Mouse (Mus musculus): ENCODE data around the gene Hoxd12.

Hoxd12 gene

DNA sequence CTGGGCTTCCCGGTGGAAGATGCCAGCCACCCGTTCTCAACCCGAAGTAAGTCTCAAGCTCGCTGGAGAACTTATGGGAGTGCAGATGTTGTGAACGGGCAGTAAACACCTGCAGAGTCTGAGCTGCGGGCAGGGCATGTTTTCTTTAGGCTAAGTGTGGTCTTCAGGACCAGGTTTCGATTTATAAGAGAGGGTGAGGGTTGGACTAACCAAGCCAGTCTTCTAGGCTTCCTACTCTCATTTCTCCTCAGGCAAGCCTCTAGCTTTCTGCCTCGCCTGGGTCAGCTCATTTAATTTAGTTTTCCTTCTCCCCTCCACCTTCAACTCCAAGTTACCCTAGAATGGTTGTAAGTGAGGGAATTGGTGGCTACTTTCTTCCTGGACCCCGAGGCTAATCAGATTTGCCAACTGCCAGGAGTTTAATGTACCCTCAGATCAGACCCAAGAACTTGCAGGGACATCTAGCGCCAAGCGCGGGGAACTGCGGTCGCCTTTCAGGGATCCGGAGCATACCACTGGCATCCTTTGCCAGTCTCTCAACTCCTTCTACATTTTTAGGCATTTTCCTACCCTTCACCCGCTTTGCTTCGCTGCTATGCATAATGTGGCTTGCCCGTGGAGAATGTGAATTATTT is 11.4 kb upstream of the Hoxd12 start:
- DNase-seq (ENCODE audit: low spot score in 2 of 2): no peak

DNA sequence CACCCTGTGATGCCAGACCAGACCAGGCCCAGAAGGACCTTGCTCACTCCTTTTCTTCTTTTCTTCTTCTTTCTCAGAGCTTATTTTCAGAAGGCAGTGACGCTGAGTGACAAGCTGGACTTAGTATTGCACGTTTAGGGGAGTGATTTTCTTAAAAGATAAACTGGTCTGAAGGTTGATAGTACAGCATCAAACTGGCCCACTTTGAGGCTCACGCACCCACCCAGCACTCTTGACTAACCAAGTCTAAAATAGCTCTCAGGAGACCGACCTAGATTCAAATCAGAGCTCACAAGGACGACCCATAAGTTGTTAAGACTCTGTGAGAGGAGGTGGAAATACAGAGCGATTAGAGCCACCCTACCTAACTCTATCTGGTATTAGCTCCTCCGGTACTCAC is 8.4 kb upstream of the Hoxd12 start:
- no peak for DNase-seq (ENCODE audit: low spot score in 2 of 2)

DNA sequence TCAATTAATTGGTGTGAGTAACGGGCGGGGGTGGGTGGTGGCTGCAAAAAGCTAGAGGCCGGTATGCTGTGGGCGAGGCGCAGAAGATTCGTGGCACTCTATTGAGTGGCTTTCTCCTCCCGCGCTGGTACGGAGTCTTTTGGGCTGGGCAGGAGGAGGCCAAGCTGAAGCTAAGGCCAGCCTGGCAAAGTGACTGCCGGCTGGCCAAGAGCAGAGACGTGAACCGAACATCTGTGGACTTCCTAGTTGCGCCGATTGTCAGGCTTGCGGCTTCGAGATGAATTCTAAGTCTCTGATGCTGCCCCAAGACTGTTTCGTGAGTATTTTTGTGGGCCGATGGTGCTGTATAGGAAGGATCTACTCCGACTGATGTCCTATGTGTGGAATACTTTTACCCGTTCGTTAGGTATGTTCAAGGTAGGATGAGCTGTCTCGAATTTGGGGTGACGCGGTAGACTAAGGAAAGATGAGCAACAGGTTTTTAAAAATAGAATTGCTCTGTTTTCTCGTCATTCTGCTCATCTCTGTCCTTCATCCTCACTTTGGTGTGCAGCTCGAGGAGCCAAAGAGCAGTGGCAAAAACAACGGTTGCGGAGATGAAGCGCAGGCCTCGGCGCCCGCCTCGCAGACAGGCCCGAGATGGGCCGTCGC is 7.5 kb upstream of the Hoxd12 start:
- DNase-seq (ENCODE audit: low spot score in 2 of 2): no peak

DNA sequence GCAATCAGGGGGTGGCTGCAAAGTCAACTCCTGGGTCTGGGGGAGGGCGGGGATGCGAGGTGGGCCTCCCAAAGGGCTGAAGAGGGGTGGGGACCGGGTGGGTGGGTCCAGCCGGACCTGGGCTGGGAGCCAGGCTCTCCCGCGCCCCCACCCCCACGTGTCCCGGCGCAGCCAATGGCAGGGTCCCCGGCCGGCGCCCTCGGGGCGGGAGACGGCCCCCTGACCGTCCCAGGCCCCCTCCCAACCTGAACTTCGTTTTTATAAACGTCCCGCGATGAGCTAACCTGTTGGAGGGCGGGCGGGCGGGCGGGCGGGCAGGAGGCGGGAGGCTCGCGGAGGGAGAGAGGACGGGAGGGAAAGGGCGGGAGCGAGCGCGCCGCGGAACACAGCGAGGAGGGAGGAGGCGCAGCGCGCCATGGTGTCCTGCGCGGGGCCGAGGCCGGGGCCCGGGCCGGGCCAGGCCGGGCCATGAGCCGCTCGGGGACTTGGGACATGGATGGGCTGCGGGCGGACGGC is 6.9 kb upstream of the Hoxd12 start, which contains the start of gene Hoxd13:
Gene Hoxd13, plus strand, starts transcription at position 469 of the 516 bp plus-strand sequence.
- no peak for DNase-seq (ENCODE audit: low spot score in 2 of 2)

DNA sequence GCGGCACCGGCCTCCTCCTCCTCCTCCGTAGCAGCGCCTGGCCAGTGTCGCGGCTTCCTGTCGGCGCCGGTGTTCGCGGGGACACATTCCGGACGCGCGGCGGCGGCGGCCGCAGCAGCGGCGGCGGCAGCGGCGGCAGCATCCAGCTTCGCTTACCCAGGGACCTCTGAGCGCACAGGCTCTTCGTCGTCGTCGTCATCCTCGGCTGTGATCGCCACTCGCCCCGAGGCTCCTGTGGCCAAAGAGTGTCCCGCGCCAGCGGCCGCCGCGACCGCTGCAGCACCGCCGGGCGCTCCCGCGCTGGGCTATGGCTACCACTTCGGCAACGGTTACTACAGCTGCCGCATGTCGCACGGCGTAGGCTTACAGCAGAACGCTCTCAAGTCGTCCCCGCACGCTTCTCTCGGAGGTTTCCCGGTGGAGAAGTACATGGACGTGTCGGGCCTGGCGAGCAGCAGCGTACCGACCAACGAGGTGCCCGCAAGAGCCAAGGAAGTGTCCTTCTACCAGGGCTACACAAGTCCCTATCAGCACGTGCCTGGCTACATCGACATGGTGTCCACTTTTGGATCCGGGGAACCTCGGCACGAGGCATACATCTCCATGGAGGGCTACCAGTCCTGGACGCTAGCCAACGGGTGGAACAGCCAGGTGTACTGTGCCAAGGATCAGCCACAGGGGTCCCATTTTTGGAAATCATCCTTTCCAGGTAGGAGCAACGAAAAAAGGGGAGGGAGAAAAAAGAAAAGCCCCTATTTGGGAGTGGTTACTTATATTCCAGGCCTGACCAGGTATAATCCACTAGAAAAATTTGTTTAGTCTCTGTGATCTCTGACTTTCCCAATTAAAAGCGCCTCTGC is 6.2 kb upstream of the Hoxd12 start:
- DNase-seq (ENCODE audit: low spot score in 2 of 2): no peak

DNA sequence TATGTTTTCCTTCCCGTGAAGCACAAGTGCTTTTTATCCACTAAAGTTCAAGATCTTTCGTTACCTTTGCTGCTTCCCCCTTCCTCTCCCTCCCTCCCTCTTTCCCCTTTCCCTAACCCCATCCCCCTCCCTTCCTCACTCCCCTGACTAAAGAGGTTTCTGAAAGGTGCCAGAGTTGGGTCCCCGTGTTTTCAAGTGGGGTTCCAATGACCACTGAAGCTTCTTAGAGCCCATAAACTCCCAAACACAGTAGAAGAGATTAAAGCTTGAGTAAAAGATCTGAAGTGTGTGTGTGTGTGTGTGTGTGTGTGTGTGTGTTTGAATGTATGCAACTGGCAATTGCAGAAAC is 5.6 kb upstream of the Hoxd12 start:
- DNase-seq (ENCODE audit: low spot score in 2 of 2): no peak

DNA sequence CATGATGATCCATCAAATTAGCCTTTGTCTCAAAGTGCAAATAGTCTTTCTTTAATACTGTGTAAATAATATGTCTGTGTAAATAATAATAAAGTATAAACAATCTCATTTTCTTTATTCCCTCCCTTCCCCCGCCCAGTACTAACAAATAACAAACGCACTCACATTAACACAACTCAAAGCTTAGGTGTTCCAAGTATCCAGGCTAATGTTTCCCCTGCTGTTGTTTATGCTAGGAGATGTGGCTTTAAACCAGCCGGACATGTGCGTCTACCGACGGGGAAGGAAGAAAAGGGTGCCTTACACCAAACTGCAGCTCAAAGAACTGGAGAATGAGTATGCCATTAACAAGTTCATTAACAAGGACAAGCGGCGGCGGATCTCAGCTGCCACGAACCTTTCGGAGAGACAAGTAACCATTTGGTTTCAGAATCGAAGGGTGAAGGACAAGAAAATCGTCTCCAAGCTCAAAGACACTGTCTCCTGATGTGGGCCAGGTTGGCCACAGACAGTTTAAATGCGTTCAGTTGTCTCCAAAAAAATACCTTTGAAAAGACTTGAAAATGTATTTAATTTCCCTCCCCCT is 5.1 kb upstream of the Hoxd12 start:
- no peak for DNase-seq (ENCODE audit: low spot score in 2 of 2)

DNA sequence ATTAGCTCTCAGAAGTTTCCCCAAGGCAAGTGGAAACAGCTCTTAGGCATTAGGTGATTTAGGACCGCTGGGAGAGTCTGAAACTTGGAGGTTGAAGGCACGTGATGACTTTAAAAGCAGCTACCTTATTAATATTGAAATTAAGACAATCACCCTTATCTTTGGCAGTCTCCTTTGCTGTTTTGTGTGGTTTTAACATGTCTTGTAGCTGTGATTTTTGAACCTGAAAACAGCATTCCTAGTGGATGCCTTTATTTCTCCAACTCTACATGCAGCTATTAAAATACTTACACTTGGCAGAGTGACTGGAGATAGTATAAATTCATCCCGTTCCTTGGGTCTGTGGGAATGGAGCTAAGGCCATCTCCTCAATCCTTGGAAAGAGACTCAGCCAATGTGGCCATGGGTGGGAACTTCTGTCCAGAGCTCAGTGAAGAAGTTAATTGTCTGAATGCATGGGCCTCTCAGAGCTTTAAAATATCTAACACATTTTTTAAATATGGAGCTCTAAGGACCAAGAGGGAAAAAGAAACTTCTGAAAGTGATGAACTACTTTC is 4.1 kb upstream of the Hoxd12 start:
- DNase-seq (ENCODE audit: low spot score in 2 of 2): no peak

DNA sequence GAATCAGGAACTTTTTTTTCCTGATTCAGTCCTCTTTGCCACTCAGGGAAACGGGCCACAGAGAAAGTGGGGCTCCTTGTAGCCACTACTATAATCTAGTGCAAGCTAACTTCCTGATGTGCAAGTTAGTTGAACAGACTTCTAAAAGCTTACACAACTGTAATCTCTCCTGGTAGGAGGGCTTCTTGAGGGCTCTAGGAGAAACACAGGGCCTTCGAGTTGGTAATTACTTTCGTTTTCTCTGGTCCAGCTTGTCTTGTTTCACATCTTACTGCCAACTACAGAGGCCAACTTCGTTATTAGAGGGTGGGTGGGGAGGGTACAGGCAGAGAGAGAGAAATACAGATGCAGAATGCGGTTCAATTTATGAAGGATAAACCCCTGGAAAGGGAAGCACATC is 3.0 kb upstream of the Hoxd12 start:
- no peak for DNase-seq (ENCODE audit: low spot score in 2 of 2)

DNA sequence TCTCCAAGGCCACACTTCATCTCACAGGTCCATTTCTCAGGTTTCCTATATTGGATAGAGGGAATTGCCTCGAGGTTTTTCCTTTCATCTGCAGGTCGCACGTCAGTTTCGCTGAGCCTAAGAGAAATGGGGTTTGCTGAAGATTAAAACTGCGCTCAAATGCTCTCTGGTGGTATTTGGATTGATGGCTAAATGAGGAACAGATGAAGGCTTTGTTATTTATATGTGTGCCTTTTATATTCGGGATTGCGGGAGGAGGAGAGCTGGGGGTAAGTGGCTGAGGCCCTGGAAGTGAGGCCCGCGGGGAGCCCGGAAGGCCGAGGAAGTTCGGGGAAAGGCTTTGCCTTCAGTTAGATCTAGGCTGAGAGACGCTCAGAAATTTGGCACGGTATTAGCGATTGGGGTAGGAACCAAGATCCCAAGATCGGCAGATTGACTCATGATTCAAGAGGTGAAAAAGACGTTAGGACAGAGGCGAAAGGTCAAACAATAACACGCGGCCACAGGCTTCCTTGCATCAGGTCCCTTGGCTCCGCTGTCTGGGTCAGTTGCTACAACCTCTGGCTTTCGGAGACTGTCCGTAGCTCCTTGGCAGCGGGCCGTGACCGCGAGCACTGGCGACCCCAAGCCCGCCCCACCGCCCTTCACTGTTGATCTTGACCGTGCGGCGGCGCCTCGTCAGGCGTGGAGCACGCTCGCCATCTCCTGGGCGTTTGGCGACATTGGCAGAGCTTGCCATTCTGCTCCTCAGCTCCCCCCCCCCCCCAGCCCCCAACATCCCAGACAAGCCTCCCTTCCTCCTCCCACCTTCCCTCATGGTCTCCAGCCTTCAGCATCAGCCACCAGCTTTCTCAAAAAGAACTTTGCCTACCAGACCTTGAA is 2.1 kb upstream of the Hoxd12 start:
- DNase-seq (ENCODE audit: low spot score in 2 of 2): peak; percentile 28 to 36

DNA sequence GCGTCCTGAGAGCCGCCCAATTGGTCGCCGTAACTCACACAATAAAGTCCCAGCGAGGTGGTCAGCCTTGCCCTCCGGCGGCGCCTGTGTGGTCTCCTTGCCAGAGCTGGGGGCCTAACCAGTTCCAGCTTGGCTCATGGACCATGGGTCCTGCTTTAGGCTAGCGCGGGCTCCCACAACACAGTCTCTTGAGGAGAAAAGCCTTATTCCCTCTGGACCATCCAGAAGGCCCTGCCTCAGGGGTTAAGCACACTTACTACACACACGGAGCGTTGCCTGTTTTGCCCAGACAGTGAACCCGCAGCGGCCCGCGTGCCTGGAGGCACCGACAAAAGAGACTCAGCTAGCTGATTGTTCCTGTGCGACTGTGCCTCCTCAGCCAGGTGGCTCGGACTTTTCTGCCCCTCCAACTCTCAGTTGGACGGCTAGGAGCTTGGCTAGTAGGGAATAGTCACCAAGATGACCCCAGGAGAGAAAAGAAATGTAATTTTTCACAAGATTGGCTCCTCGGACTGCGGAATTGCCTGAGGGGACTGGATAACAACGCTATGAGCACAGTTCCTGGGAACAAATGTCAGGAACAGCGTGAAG is 883 bp upstream of the Hoxd12 start:
- DNase-seq (ENCODE audit: low spot score in 2 of 2): no peak

DNA sequence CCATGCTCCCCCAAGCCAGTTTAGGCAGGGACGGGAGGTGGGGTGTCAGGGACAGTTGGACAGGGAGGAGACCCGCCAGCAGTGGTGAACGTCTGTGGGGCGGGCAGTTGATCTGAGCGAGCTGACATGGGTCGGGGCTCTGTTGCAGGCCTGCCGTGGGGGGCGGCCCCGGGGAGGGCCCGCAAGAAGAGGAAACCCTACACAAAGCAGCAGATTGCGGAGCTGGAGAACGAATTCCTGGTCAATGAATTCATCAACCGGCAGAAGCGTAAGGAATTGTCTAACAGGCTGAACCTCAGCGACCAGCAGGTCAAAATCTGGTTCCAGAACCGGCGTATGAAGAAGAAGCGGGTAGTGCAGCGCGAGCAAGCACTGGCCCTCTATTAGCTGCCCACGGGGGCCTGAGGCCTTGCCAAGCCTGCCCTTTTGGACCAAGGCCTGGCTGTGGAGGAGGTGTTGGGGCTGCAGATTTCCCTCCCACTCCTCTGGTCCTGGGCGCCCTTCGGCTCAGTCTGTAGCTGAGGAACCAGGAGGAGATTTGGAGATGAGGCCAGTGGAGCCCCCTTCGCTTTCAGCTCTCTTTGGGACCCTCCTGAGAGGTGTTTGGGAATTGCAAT is 961 bp downstream of the Hoxd12 start:
- no peak for DNase-seq (ENCODE audit: low spot score in 2 of 2)

DNA sequence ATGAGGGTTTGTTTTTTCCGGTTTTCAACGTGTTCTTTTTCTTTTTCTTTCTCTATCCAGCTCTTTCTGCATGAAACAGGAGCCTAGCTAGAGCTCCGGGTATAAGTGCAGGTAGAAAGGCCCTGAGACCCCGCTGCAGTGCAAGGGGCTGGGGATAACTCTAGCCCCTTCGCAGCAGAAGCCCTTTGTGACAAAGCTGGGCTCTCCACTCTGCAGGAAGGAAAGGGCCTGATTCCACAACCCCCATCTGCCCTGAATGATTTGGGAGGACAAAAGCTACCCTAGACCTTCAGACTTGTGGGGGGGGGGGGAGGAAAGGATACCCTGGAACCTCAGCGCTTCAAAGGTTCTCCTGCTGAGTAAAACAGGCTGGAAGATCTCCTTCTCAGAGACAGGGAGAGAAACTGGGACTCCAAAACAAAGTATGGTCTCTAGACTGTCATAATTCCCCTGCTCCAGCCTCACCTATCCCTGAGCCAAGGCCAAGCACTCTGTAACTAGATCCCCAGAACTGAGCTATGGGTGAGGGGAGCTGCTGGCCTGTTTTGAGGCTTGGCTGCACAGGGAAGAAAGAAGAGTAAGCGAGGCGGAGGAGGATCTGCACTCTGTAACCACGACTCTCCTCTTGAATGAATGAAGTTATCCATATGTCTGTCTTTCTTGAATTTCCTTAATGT is 1.7 kb downstream of the Hoxd12 start:
- DNase-seq (ENCODE audit: low spot score in 2 of 2): no peak

DNA sequence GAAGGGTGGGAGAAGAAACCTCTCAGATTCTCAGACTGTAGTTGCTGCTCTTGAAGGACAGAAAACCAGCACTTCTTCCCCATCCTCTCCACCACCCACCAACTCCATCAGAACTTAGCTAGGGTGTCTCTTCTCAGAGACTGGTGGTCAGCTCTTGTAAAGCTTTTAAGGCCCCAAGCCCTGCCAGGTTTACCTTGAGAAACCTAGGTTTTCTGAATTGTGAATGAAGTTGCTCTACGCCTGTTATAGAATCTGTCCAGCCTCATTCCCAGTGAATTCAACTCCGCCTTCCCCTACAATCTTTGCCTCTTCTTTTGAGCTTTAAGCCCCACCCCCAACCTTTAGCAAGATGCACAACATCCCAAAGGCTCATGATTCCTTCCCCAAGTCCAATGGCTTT is 2.3 kb downstream of the Hoxd12 start:
- DNase-seq (ENCODE audit: low spot score in 2 of 2): no peak

DNA sequence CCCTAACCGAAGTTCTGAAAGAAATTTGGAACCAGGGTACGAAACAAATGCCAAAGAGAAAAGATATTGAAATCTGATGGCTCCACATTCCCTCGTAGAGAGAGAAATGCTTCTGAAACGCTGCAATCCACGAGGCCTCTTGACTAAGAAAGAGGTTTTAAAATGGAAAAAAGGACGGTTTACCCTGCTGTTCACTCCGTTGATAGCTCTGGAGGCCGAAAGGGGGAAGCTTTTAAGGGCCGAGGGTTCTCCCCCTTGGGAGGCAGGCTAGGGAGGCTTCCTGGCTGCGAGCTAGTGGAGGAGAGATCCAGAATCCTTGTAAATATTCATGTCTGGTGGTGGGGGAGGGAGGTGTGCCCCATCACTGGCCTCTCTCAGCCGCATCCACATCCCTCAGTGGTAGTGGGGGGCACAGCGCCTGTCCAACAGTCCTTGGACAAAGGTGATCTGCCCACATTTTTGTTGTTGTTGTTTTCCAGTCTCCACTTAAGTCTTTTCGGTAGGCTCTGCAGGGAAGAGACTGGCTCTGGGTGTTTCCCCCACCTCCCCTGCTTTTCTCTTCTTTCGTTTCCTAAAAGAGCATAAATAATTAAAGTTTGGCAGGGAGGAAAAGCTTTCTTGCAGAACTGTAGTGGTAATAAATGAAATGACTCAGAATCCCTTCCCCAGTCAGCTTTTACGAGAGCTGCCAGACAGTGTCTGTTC is 4.2 kb downstream of the Hoxd12 start, which contains the start of gene Hoxd11:
Gene Hoxd11, plus strand, starts transcription at position 667 of the 705 bp plus-strand sequence.
- DNase-seq (ENCODE audit: low spot score in 2 of 2): no peak

DNA sequence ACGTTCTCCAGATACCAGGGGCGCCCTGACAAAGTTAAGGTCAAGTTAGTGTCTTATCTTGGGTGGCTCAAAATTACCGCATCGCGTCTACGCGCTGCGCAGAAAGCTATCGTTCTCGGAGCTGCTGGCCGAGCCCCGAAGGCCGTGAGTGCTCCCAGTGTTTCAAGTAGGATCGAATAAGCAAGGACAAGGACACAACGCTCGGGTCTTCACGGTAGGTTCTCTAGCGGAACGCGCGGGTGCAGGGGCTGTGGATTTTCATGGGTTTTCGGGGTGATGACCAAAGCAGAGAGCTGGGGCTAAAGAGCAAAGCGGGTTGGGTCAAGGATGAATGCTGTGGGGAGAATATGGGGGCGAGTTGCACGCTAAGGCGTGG is 4.8 kb downstream of the Hoxd12 start:
- no peak for DNase-seq (ENCODE audit: low spot score in 2 of 2)

DNA sequence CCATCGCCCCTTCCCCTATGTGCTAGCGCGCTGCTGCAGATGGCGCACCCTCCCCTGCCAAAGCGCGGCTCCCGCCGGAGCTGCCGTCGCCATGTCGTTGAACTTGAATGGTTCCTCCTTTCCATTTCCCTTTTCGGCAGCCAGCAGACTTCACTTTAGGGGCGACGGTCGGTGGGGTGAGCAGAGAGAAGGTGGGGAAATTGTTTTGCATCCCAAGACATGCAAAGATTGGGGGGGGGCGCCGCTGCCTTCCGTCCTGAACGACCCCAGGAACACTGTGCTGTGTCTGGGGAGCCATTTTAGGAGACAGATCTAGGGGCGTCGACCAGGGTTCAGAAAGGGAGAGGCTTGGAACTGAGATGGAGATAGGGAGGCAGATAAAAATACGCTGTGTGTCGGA is 5.2 kb downstream of the Hoxd12 start:
- DNase-seq (ENCODE audit: low spot score in 2 of 2): no peak

DNA sequence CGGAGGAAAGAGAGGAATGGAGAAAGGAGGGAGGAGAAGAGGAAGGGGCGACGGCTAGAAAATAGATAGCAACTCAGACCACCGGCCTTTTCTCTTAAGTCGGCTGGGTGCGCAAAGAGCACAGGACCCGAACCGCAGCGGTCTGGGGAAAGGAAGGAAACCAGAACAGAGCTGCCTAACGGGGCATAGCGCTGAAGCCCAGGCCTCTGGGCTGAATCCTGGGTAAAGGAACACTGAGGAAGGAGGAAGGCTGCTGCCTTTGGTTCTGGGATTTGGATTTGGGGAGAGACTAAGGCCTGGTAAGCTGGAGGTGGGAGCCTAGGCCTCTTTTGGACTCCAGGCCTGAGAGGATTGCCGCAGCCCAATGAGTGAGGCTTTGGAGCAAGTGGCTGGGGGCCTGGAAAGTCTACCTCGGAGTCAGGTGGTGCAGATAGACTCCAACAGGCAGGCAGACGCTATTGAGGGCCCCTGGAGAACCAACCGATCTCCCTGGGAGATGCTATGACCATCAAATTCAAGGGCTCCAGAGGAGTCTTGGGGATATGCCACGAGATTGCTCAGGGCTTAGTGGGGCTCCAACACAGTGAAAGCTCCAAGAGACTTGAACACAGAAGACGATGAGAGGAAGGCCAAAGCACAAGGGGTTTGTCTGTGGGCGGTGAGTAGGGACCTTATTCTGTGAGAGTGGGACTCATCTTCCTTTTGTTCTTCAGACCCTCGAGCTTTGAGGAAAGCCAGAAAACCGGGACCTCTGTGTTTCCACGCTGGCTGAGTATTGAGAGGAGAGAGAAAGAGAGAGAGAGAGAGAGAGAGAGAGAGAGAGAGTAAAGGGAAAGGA is 6.0 kb downstream of the Hoxd12 start:
- no peak for DNase-seq (ENCODE audit: low spot score in 2 of 2)

Data from thymus, postnatal 10 days (tissue).